Mouse (Mus musculus): Measurements from ENCODE around the gene Mecr.
A peak's percentile ranks its signal among the peaks of the same experiment; 100 is the strongest.
"Not testable (repeated sequence)": the region's sequence is repeated elsewhere in the genome, so short reads cannot be mapped to it uniquely, and the experiment has no call there.

The Mecr gene

GRCm38 (mm10) chr4:131843290-131843743 is at the start of gene Mecr:
Gene Mecr, plus strand, starts transcription at chr4:131843470.
- DNase-seq = peak; percentile 91

- no peak for DNase-seq
Observed at GRCm38 (mm10) chr4:131796312-131797080, 46.8 kb upstream of the Mecr start.

- no peak for DNase-seq
Observed at GRCm38 (mm10) chr4:131797483-131797882, 45.8 kb upstream of the Mecr start.

GRCm38 (mm10) chr4:131797920-131798319 is 45.4 kb upstream of the Mecr start:
- no peak for DNase-seq

- no peak for DNase-seq
Observed at GRCm38 (mm10) chr4:131798968-131799367, 44.3 kb upstream of the Mecr start.

- DNase-seq = no peak
Observed at GRCm38 (mm10) chr4:131803846-131804245, 39.4 kb upstream of the Mecr start.

GRCm38 (mm10) chr4:131804732-131805131 is 38.5 kb upstream of the Mecr start:
- DNase-seq = not testable (repeated sequence)

GRCm38 (mm10) chr4:131805255-131805654 is 38.0 kb upstream of the Mecr start:
- DNase-seq = no peak

GRCm38 (mm10) chr4:131812458-131812857 is 30.8 kb upstream of the Mecr start:
- DNase-seq = no peak

- DNase-seq = no peak
Observed at GRCm38 (mm10) chr4:131813798-131814197, 29.5 kb upstream of the Mecr start.

- no peak for DNase-seq
Observed at GRCm38 (mm10) chr4:131814869-131815268, 28.4 kb upstream of the Mecr start.

GRCm38 (mm10) chr4:131815774-131816173 is 27.5 kb upstream of the Mecr start:
- DNase-seq = no peak

GRCm38 (mm10) chr4:131818926-131819325 is 24.3 kb upstream of the Mecr start:
- DNase-seq = no peak

GRCm38 (mm10) chr4:131821161-131821731 is 22.0 kb upstream of the Mecr start:
- peak; percentile 52 for DNase-seq

GRCm38 (mm10) chr4:131822583-131822982 is 20.7 kb upstream of the Mecr start:
- DNase-seq = no peak

GRCm38 (mm10) chr4:131824939-131825338 is 18.3 kb upstream of the Mecr start:
- DNase-seq = no peak

GRCm38 (mm10) chr4:131825830-131826229 is 17.4 kb upstream of the Mecr start:
- DNase-seq = no peak

GRCm38 (mm10) chr4:131826905-131827304 is 16.4 kb upstream of the Mecr start:
- DNase-seq = no peak

GRCm38 (mm10) chr4:131829123-131829522 is 14.1 kb upstream of the Mecr start:
- DNase-seq = no peak

- no peak for DNase-seq
Observed at GRCm38 (mm10) chr4:131831546-131832045, 11.7 kb upstream of the Mecr start.

- no peak for DNase-seq
Observed at GRCm38 (mm10) chr4:131832759-131833407, 10.4 kb upstream of the Mecr start.

- no peak for DNase-seq
Observed at GRCm38 (mm10) chr4:131833971-131834609, 9.2 kb upstream of the Mecr start.

- DNase-seq = no peak
Observed at GRCm38 (mm10) chr4:131836351-131836881, 6.9 kb upstream of the Mecr start.

All from right cerebral cortex, postnatal 25 days (tissue).